Comparison of ENCODE assay signal across 14 mouse cellular contexts in genomic region chr13:52649791-52650418, GRCm38 (mm10).
"Had no signal": no experiment of that assay in that cellular context is flagged by ENCODE, and none has a peak within 500 bp of the region (broad histone marks: within the 10 kb centered on the region; RNA-seq: fewer than 3 reads in every experiment).

No protein-coding gene starts in this region.

- H3K27ac ChIP-seq: lung, embryonic 15.5 days; macrophage; midbrain, embryonic 13.5 days; midbrain, embryonic 15.5 days; neural tube, embryonic 12.5 days had no signal

- H3K9me3 ChIP-seq: lung, embryonic 15.5 days; midbrain, embryonic 13.5 days; midbrain, embryonic 15.5 days; neural tube, embryonic 12.5 days had no signal

- ATAC-seq: liver, postnatal 0 days; lung, postnatal 0 days; midbrain, embryonic 13.5 days; midbrain, embryonic 15.5 days had no signal

- DNase-seq: liver, postnatal 0 days; lung, adult 2 months; lung, postnatal 14 days; lung, postnatal 36 days; right cerebral cortex, postnatal 14 days; thymus, adult 18-20 months; thymus, postnatal 14 days; thymus, postnatal 36 days had no signal

- H3K27me3 ChIP-seq: midbrain, embryonic 13.5 days; midbrain, embryonic 15.5 days; neural tube, embryonic 12.5 days had no signal

- H3K4me1 ChIP-seq: lung, embryonic 15.5 days; midbrain, embryonic 15.5 days had no signal

- H3K4me3 ChIP-seq: lung, embryonic 15.5 days; midbrain, embryonic 13.5 days; midbrain, embryonic 15.5 days; neural tube, embryonic 12.5 days had no signal

- H3K36me3 ChIP-seq: lung, embryonic 15.5 days; midbrain, embryonic 13.5 days; midbrain, embryonic 15.5 days; neural tube, embryonic 12.5 days had no signal
